Mouse (Mus musculus) stomach, postnatal 0 days (tissue): ENCODE measurements at regions not wholly inside any gene's neighbourhood (a gene's known extent, or its start where the extent isn't known, plus 50 kb on each side); places are given as distances from the start of the nearest gene placed in this dataset.

Source experiments
- CTCF ChIP-seq: IDR thresholded peaks from 2 replicates; pipeline ENCODE4 v1.5.1; 2016; ENCODE audit warnings: antibody characterized with exemption, low read depth, mild to moderate bottlenecking, moderate library complexity
- EP300 ChIP-seq: optimal IDR thresholded peaks from 2 replicates; pipeline ENCODE3; 2016; ENCODE audit warnings: antibody characterized with exemption

- no peak for TF ChIP-seq CTCF
- no peak for TF ChIP-seq EP300
These were observed 114.9 kb upstream of the Cops8 start for GRCm38 (mm10) chr1:90487886-90488285.
